Mouse (Mus musculus): ENCODE measurements around the gene Apoa4. TPM values are rescaled to one million over a fixed set of nuclear protein-coding genes. Genes with fewer than 3 reads are reported as not detected.

The Apoa4 gene
- polyA plus RNA-seq, 1 experiment, result 5,196 TPM

DNA sequence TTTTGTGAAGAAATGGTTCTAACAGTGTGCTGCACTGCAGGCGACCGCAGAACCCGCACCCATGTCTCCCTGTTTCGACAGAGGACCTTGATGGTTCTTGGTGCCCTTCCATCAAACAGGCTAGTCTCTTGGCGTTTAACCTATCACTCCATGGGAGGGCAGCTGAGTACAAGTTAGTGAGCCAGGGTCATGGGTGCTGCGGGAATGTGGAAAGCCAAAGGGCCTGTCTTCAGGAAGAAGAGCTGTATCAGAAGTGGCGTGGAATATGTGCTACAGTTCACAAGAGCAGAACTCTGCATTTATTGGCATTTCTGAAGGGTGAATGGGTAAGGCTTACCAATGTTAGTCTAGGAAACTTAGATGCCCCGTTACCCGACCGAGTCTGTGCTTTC lies 25.6 kb upstream of the Apoa4 start:
- H3K4me3 ChIP-seq (ENCODE audit: low read depth, low read length), result no peak overlapping the region
- no peak for TF ChIP-seq POLR2A (IDR thresholded peaks at IDR 0.05; ENCODE audit: low read depth, low read length)
- no peak for TF ChIP-seq CTCF (IDR thresholded peaks at IDR 0.05; ENCODE audit: extremely low read depth, insufficient read length, insufficient replicate concordance, low read depth, low read length)
- H3K27me3 ChIP-seq (ENCODE audit: control insufficient read depth, insufficient read depth, low read length), result no peaks in the 10 kb centered on the region
- WGBS, result 93% methylated on average over 10 of the region's 10 CpGs
- no peak overlapping the region for H3K27ac ChIP-seq (ENCODE audit: insufficient read depth, low read depth, low read length)
- H3K36me3 ChIP-seq (ENCODE audit: control insufficient read depth, insufficient read depth, low read length), result peaks cover 25% of the 10 kb centered on the region
- peaks cover 3% of the 10 kb centered on the region; the same call in 1 of the 2 replicates for H3K4me1 ChIP-seq (ENCODE audit: control insufficient read depth, insufficient read depth, insufficient read length, low read length)

DNA sequence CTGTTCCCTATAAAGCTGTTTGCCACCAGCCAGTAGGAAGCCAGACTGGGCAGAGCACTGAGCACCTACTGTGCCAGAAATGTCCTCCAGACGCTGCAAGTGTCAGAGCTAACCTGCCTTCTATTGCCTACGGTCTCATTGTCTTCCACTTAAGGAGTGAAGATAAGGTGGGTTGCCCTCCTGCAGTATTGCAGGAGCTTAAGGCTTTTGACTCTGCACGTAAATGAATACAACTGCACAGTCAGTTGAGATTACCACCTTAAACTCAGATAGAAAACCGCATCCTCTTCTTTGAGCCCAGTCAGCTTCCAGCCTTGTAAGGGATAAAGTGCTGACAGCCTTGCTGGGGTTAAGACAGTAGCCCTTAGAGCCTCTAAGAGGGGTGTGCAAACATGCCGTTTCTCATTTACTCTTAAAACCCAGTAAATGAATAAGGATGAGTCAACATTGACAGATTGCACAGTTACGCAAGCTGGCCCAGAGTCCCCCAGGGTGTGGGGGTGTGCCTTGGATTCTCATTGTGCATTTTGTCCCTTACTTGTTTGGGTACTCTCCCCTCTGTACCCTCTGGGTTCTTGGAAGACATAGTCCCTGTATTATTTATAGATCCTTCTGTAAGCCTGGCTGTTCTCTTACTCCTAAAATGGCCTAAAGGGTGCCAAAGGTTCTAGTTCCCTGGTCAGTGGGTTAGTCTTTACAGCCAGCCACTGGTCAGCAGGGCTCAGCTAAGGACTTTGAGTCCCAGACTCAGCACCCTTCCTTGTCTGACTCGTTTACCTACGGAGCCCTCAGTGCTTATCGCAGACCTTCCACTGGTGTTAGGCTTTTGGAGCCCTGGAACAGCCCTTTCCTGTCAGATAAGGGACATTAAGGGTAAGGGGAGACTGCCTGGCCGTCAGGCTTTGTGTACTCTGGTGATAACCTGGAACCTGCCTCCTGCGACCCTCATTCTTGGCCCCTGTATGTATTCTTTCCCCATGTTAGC lies 24.9 kb upstream of the Apoa4 start:
- Histone ChIP-seq H3K27ac (ENCODE audit: insufficient read depth, low read depth, low read length) (no peak overlapping the region), H3K4me3 (ENCODE audit: low read depth, low read length) (no peak overlapping the region), H3K36me3 (ENCODE audit: control insufficient read depth, insufficient read depth, low read length) (peaks cover 26% of the 10 kb centered on the region), H3K27me3 (ENCODE audit: control insufficient read depth, insufficient read depth, low read length) (no peaks in the 10 kb centered on the region), H3K4me1 (ENCODE audit: control insufficient read depth, insufficient read depth, insufficient read length, low read length) (peaks cover 3% of the 10 kb centered on the region; the same call in 1 of the 2 replicates)
- TF ChIP-seq POLR2A (IDR thresholded peaks at IDR 0.05; ENCODE audit: low read depth, low read length), result no peak
- no peak for TF ChIP-seq CTCF (IDR thresholded peaks at IDR 0.05; ENCODE audit: extremely low read depth, insufficient read length, insufficient replicate concordance, low read depth, low read length)
- 72% methylated on average over 11 of the region's 11 CpGs for WGBS

DNA sequence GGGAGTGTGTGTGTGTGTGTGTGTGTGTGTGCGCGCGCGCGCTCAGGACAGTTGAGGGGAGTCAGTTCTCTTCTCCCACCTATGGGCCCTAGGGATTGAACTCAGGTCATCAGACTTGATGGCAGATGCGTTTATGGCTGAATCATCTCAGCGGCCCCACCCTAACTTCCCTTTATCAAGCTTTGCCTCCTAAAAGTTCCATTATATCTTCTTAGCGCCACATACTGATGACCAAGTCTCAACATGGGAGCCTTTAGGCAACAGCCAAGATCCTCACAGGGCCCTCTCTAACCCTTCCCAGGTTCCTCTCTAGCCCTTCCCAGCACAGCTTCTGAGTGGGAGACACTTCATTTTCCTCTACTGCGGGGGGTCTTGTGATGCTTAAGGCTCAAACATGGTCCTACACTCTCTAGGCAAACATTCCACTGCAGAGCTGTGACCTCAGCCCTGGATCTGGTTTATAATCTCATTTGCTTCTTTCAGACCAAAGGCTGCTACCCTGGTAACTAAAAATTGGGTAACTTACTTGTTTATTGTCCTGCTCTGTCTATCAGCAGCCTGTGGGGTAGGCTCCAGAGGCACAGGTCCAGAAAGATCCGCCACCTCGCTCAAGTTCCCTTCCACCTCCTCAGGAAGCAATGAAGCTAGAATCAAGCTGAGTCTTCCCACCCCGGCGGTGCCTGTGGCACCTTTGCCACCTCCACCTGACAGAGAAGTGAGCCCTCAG lies 23.6 kb upstream of the Apoa4 start:
- H3K27me3 ChIP-seq (ENCODE audit: control insufficient read depth, insufficient read depth, low read length), result no peaks in the 10 kb centered on the region
- H3K4me3 ChIP-seq (ENCODE audit: low read depth, low read length), result no peak overlapping the region
- peaks cover 31% of the 10 kb centered on the region for H3K36me3 ChIP-seq (ENCODE audit: control insufficient read depth, insufficient read depth, low read length)
- H3K4me1 ChIP-seq (ENCODE audit: control insufficient read depth, insufficient read depth, insufficient read length, low read length), result peaks cover 12% of the 10 kb centered on the region
- WGBS, result 87% methylated on average over 13 of the region's 13 CpGs
- H3K27ac ChIP-seq (ENCODE audit: insufficient read depth, low read depth, low read length), result no peak overlapping the region
- no peak for TF ChIP-seq CTCF (IDR thresholded peaks at IDR 0.05; ENCODE audit: extremely low read depth, insufficient read length, insufficient replicate concordance, low read depth, low read length)
- no peak for TF ChIP-seq POLR2A (IDR thresholded peaks at IDR 0.05; ENCODE audit: low read depth, low read length)

DNA sequence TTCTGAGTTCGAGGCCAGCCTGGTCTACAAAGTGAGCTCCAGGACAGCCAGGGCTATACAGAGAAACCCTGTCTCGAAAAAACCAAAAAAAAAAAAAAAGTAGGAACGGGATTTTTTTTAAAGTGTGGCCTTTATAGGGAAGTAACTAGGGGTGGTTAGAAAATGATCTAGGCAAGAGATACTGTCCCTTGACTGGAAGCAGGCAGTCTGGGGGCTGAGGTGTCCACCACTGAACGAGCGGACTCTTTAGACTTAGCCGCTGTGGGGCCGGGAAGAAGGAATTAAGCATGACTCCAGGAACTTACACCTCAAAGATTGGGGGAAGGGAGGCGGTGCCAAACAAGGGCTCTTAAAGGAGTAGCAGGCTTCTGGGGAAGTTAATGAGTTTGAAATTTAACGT lies 22.3 kb upstream of the Apoa4 start:
- H3K36me3 ChIP-seq (ENCODE audit: control insufficient read depth, insufficient read depth, low read length), result peaks cover 27% of the 10 kb centered on the region
- H3K4me1 ChIP-seq (ENCODE audit: control insufficient read depth, insufficient read depth, insufficient read length, low read length), result peaks cover 14% of the 10 kb centered on the region
- WGBS, result 78% methylated on average over 9 of the region's 9 CpGs
- H3K27ac ChIP-seq (ENCODE audit: insufficient read depth, low read depth, low read length), result no peak overlapping the region
- TF ChIP-seq CTCF (IDR thresholded peaks at IDR 0.05; ENCODE audit: extremely low read depth, insufficient read length, insufficient replicate concordance, low read depth, low read length) (no peak), POLR2A (IDR thresholded peaks at IDR 0.05; ENCODE audit: low read depth, low read length) (no peak)
- H3K4me3 ChIP-seq (ENCODE audit: low read depth, low read length), result no peak overlapping the region
- H3K27me3 ChIP-seq (ENCODE audit: control insufficient read depth, insufficient read depth, low read length), result no peaks in the 10 kb centered on the region

DNA sequence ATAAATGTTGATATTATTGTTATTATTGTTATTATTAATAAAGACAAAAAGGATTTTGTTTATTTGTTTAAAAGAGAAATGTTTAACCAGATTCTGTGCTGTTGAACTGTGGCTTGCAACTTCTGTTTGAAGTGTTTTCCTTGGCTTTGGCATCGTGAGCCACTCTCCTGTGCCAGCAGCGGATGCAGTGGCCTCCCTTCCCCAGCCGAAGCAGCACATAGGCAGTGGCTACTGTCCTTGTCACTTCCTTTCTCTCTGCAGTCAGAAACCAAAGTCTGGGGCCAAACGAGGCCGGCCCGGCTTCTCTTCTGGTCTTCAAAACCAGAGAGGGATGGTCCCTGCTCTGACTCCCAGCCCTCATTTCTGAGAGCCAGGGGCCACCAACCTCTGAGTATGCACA lies 17.4 kb upstream of the Apoa4 start:
- 81% methylated on average over 6 of the region's 6 CpGs for WGBS
- H3K4me3 ChIP-seq (ENCODE audit: low read depth, low read length), result no peak overlapping the region
- H3K36me3 ChIP-seq (ENCODE audit: control insufficient read depth, insufficient read depth, low read length), result peaks cover 26% of the 10 kb centered on the region
- peak overlapping the region; percentile 86 for H3K27ac ChIP-seq (ENCODE audit: insufficient read depth, low read depth, low read length)
- H3K27me3 ChIP-seq (ENCODE audit: control insufficient read depth, insufficient read depth, low read length), result no peaks in the 10 kb centered on the region
- TF ChIP-seq CTCF (IDR thresholded peaks at IDR 0.05; ENCODE audit: extremely low read depth, insufficient read length, insufficient replicate concordance, low read depth, low read length) (no peak), POLR2A (IDR thresholded peaks at IDR 0.05; ENCODE audit: low read depth, low read length) (no peak)
- peaks cover 46% of the 10 kb centered on the region for H3K4me1 ChIP-seq (ENCODE audit: control insufficient read depth, insufficient read depth, insufficient read length, low read length)

DNA sequence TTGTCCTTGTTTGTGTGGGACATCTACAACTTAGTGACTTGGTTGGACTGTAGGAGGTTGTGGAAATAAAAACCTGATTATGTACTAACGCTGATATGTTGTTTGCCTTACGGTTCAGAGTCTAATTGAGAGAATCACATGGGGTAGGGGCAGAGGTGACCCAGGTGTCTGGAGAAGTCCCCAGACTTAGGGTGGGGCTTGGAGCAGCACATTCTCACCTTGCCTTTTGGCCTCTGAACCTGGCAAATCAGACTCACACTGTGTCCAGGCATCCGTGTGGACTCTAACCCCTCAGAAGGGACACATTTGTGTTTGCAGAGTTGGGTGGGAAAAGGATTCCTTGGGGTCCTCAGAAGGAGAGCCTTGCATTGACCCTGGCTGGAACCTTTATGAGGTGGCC lies 16.4 kb upstream of the Apoa4 start:
- 24% methylated on average over 3 of the region's 3 CpGs for whole genome bisulfite sequencing
- H3K4me1 ChIP-seq (ENCODE audit: control insufficient read depth, insufficient read depth, insufficient read length, low read length), result peaks cover 50% of the 10 kb centered on the region
- no peaks in the 10 kb centered on the region for H3K27me3 ChIP-seq (ENCODE audit: control insufficient read depth, insufficient read depth, low read length)
- peak overlapping the region; percentile 99 for H3K27ac ChIP-seq (ENCODE audit: insufficient read depth, low read depth, low read length)
- H3K36me3 ChIP-seq (ENCODE audit: control insufficient read depth, insufficient read depth, low read length), result peaks cover 31% of the 10 kb centered on the region
- 0 out of 2 replicates have a peak overlapping the region, but pooled peaks have one; percentile 14 for H3K4me3 ChIP-seq (ENCODE audit: low read depth, low read length)
- no peak for TF ChIP-seq POLR2A (IDR thresholded peaks at IDR 0.05; ENCODE audit: low read depth, low read length)
- no peak for TF ChIP-seq CTCF (IDR thresholded peaks at IDR 0.05; ENCODE audit: extremely low read depth, insufficient read length, insufficient replicate concordance, low read depth, low read length)
